Comparison of ENCODE assay signal across 33 mouse cellular contexts in the genomic region with DNA sequence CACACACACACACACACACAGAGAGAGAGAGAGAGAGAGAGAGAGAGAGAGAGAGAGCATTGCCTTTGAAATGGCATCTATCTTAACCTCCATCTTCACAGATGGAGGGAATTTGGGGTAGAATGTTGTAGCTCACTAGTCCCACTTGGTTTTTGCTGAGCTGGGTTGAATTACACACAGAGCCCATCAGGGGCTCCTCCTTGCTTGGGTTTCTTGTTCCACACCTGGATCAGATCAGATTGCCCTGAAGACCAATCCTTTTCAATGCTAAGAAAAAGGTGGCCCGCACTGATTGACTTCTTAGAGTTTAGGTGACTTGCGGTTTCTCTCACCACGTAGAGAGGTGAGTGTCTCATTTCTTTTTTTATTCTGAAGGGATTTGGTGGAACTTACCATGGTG. TPM values are rescaled to one million over a fixed set of nuclear protein-coding genes. Genes with fewer than 3 reads are reported as not detected.
DNase-seq lines count a peak whose midpoint lies in the region; ATAC-seq lines count a peak whose summit lies in the region.
"Had no signal": no experiment of that assay in that cellular context is flagged by ENCODE, and none has a peak within 500 bp of the region (broad histone marks: within the 10 kb centered on the region; RNA-seq: fewer than 3 reads in every experiment).

No protein-coding gene starts in this region.

- H3K9ac ChIP-seq in embryonic facial prominence, embryonic 13.5 days, result no peak overlapping the region
- H3K9ac ChIP-seq: embryonic facial prominence, embryonic 15.5 days; forebrain, embryonic 15.5 days; hindbrain, embryonic 13.5 days had no signal

- H3K4me3 ChIP-seq in embryonic facial prominence, embryonic 13.5 days, result no peak overlapping the region
- H3K4me3 ChIP-seq: embryonic facial prominence, embryonic 15.5 days; forebrain, embryonic 15.5 days; hindbrain, embryonic 10.5 days; hindbrain, embryonic 13.5 days had no signal

- DNase-seq in heart, adult 11 months, result peak; percentile 17
- no peak for DNase-seq in heart, postnatal 36 days
- peak; percentile 70 for DNase-seq in thymus, postnatal 0 days (ENCODE audit: low spot score)
- peak; percentile 55 for DNase-seq in thymus, postnatal 25 days
- no peak for DNase-seq in neural tube, embryonic 10.5 days (ENCODE audit: extremely low spot score, low spot score)
- DNase-seq in lung, postnatal 10 days, result no peak
- DNase-seq in layer of hippocampus, postnatal 36 days, result no peak
- DNase-seq: adrenal gland, postnatal 10 days; adrenal gland, postnatal 36 days; B cell, adult 2 months; cerebellum, adult 18-20 months; cerebellum, adult 9-10 months; cerebellum, postnatal 14 days; gastrocnemius, postnatal 10 days; gastrocnemius, postnatal 36 days had no signal

- H3K4me1 ChIP-seq in embryonic facial prominence, embryonic 13.5 days, result peaks cover 19% of the 10 kb centered on the region
- H3K4me1 ChIP-seq: embryonic facial prominence, embryonic 15.5 days; forebrain, embryonic 15.5 days; hindbrain, embryonic 10.5 days had no signal

- ATAC-seq in embryonic facial prominence, embryonic 13.5 days (ENCODE audit: insufficient number of reproducible peaks, insufficient read depth, low FRiP score, low TSS enrichment, low read depth), result 0 out of 2 replicates have a peak, but pooled peaks have one; percentile 54
- ATAC-seq: forebrain, embryonic 15.5 days; hindbrain, embryonic 16.5 days; Patski had no signal

- H3K36me3 ChIP-seq in embryonic facial prominence, embryonic 13.5 days, result no peaks in the 10 kb centered on the region
- H3K36me3 ChIP-seq: embryonic facial prominence, embryonic 15.5 days; forebrain, embryonic 15.5 days; G1E; hindbrain, embryonic 10.5 days; hindbrain, embryonic 13.5 days had no signal

- H3K4me2 ChIP-seq in embryonic facial prominence, embryonic 13.5 days, result no peak overlapping the region
- H3K4me2 ChIP-seq: embryonic facial prominence, embryonic 15.5 days; forebrain, embryonic 15.5 days; heart, embryonic 11.5 days; hindbrain, embryonic 13.5 days had no signal

- intact Hi-C loops in heart, postnatal 36 days (cut with DNase I), result no loop called here

- H3K27ac ChIP-seq in embryonic facial prominence, embryonic 13.5 days, result no peak overlapping the region
- H3K27ac ChIP-seq: embryonic facial prominence, embryonic 15.5 days; forebrain, embryonic 15.5 days; hindbrain, embryonic 10.5 days; hindbrain, embryonic 13.5 days had no signal

- WGBS in embryonic facial prominence, embryonic 13.5 days, result 18% methylated on average over 3 of the region's 3 CpGs

- no peaks in the 10 kb centered on the region for H3K27me3 ChIP-seq in embryonic facial prominence, embryonic 13.5 days
- H3K27me3 ChIP-seq: CH12.LX; embryonic facial prominence, embryonic 15.5 days; forebrain, embryonic 15.5 days; hindbrain, embryonic 13.5 days; Patski had no signal

- no peaks in the 10 kb centered on the region for H3K9me3 ChIP-seq in embryonic facial prominence, embryonic 13.5 days
- H3K9me3 ChIP-seq: embryonic facial prominence, embryonic 15.5 days; forebrain, embryonic 15.5 days; G1E; hindbrain, embryonic 10.5 days; hindbrain, embryonic 13.5 days had no signal

RNA-seq across cellular contexts. Expression of gene Tctex1d1, which starts 13.3 kb away (rescaled TPM):
- not detected for total RNA-seq in heart, postnatal 36 days (2021)
- polyA plus RNA-seq in embryonic facial prominence, embryonic 13.5 days (2015; fragmentation: Nextera tagmentation; extraction: Ambion mirVana), result 0.42 and 1.5 TPM in 2 replicates
- polyA plus RNA-seq in thymus, postnatal 0 days (2015; fragmentation: Nextera tagmentation; extraction: Ambion mirVana), result 52.0 and 62.1 TPM in 2 replicates
- total RNA-seq in layer of hippocampus, postnatal 36 days (2021), result under 1 TPM; 0.80 to 0.94 TPM
- total RNA-seq: adrenal gland, adult 18-20 months; adrenal gland, postnatal 10 days; adrenal gland, postnatal 36 days; CH12.LX; gastrocnemius, adult 18-20 months; gastrocnemius, postnatal 10 days; heart, adult 8-10 months; heart, postnatal 25 days had no signal
- polyA plus RNA-seq: G1E; heart, embryonic 11.5 days; heart, embryonic 14.5 days; heart, postnatal 0 days; Patski had no signal

RNA-seq across cellular contexts. Expression of gene Insl5, which starts 35.0 kb away (rescaled TPM):
- not detected for total RNA-seq in heart, postnatal 36 days (2021)
- polyA plus RNA-seq in embryonic facial prominence, embryonic 13.5 days (2015; fragmentation: Nextera tagmentation; extraction: Ambion mirVana), result not detected in 2 replicates
- polyA plus RNA-seq in thymus, postnatal 0 days (2015; fragmentation: Nextera tagmentation; extraction: Ambion mirVana), result 13.6 and 17.9 TPM in 2 replicates
- 1 to 10 TPM; 1.5 to 2.0 TPM for total RNA-seq in layer of hippocampus, postnatal 36 days (2021)
- total RNA-seq: adrenal gland, adult 18-20 months; adrenal gland, postnatal 10 days; adrenal gland, postnatal 36 days; CH12.LX; G1E; gastrocnemius, adult 18-20 months; gastrocnemius, postnatal 10 days; gastrocnemius, postnatal 36 days; granulocyte monocyte progenitor cell, adult 5-6 weeks; heart, adult 8-10 months; heart, postnatal 25 days had no signal
- polyA plus RNA-seq: embryonic facial prominence, embryonic 15.5 days; forebrain, embryonic 11.5 days; forebrain, embryonic 15.5 days; G1E; heart, embryonic 14.5 days; heart, postnatal 0 days; hindbrain, embryonic 10.5 days; hindbrain, embryonic 13.5 days; Patski had no signal

Comparison
In these comparisons a context has a peak if more than half of its experiments do, and no peak if none do; other contexts are left out.
1. DNase-seq: peak in heart, adult 11 months (single experiment), thymus, postnatal 0 days (single experiment) and thymus, postnatal 25 days (single experiment); none in heart, postnatal 36 days (0 of 2), neural tube, embryonic 10.5 days (single experiment), lung, postnatal 10 days (single experiment) and layer of hippocampus, postnatal 36 days (0 of 2).